Mouse (Mus musculus): ENCODE data around the gene Pik3cg.

GRCm38 (mm10) chr12:32127599-32128507, 80.6 kb downstream of the Pik3cg start:
- TF ChIP-seq CTCF (IDR thresholded peaks at IDR 0.05; ENCODE audit: borderline replicate concordance, extremely low read depth, insufficient read depth, insufficient read length): no peak
- TF ChIP-seq POLR2A (IDR thresholded peaks at IDR 0.05; ENCODE audit: borderline replicate concordance, extremely low read depth, insufficient read depth, insufficient read length, poor library complexity, severe bottlenecking): no peak
